Mouse (Mus musculus): ENCODE data around the gene Rhoh. TPM values are rescaled to one million over a fixed set of nuclear protein-coding genes. Genes with fewer than 3 reads are reported as not detected.

Rhoh gene
- polyA plus RNA-seq, 1 experiment = 3.2 TPM

- TF ChIP-seq POLR2A (IDR thresholded peaks at IDR 0.05; ENCODE audit: low read depth, low read length) = no peak
- no peak for TF ChIP-seq CTCF (IDR thresholded peaks at IDR 0.05; ENCODE audit: extremely low read depth, insufficient read length, insufficient replicate concordance, low read depth, low read length)
- Histone ChIP-seq H3K4me3 (ENCODE audit: low read depth, low read length) (no peak overlapping the region), H3K27me3 (ENCODE audit: control insufficient read depth, insufficient read depth, low read length) (no peaks in the 10 kb centered on the region), H3K4me1 (ENCODE audit: control insufficient read depth, insufficient read depth, insufficient read length, low read length) (peaks cover 2% of the 10 kb centered on the region; the same call in 1 of the 2 replicates), H3K27ac (ENCODE audit: insufficient read depth, low read depth, low read length) (no peak overlapping the region), H3K36me3 (ENCODE audit: control insufficient read depth, insufficient read depth, low read length) (peaks cover 1% of the 10 kb centered on the region; the same call in 1 of the 2 replicates)
- WGBS = 88% methylated on average over 11 of the region's 11 CpGs
Observed at GRCm38 (mm10) chr5:65831917-65832618, 28.9 kb upstream of the Rhoh start.

GRCm38 (mm10) chr5:65833092-65833491, 27.9 kb upstream of the Rhoh start:
- H3K4me3 ChIP-seq (ENCODE audit: low read depth, low read length) = no peak overlapping the region
- peaks cover 2% of the 10 kb centered on the region; the same call in 1 of the 2 replicates for H3K4me1 ChIP-seq (ENCODE audit: control insufficient read depth, insufficient read depth, insufficient read length, low read length)
- H3K27me3 ChIP-seq (ENCODE audit: control insufficient read depth, insufficient read depth, low read length) = no peaks in the 10 kb centered on the region
- 83% methylated on average over 3 of the region's 3 CpGs for WGBS
- no peak overlapping the region for H3K27ac ChIP-seq (ENCODE audit: insufficient read depth, low read depth, low read length)
- no peak for TF ChIP-seq POLR2A (IDR thresholded peaks at IDR 0.05; ENCODE audit: low read depth, low read length)
- no peak for TF ChIP-seq CTCF (IDR thresholded peaks at IDR 0.05; ENCODE audit: extremely low read depth, insufficient read length, insufficient replicate concordance, low read depth, low read length)
- H3K36me3 ChIP-seq (ENCODE audit: control insufficient read depth, insufficient read depth, low read length) = no peaks in the 10 kb centered on the region

DNA sequence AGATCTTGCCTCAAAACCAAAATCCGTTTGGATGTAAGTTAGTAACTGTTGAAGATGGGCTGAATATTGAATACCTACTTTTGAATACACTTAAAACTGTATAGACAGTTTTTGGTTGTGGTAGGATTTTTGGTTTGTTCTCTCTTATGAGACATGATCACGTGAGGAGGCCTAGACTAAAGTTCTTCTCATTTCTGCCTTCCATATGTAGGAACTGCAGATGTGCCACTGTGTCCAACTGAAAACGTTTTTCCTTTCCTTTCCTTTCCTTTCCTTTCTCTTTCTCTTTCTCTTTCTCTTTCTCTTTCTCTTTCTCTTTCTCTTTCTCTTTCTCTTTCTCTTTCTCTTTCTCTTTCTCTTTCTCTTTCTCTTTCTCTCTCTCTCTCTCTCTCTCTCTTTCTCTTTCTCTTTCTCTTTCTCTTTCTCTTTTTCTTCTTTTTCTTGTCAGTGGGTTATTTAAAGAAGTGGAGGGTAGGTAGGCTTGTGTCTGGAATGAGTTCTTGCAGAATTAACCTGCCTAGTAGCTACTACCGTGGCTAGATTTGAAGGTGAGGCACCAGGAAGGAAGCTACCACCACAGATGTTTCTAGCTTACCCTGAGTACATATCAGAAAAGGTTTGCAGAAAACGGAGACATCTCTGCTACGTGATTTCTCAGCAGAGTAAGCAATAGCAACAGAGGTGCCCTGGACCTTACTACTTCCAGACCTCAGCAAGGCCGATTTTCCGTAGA, 27.1 kb upstream of the Rhoh start:
- WGBS = 89% methylated on average over 8 of the region's 8 CpGs
- H3K36me3 ChIP-seq (ENCODE audit: control insufficient read depth, insufficient read depth, low read length) = no peaks in the 10 kb centered on the region
- no peak overlapping the region for H3K4me3 ChIP-seq (ENCODE audit: low read depth, low read length)
- no peak overlapping the region for H3K27ac ChIP-seq (ENCODE audit: insufficient read depth, low read depth, low read length)
- H3K4me1 ChIP-seq (ENCODE audit: control insufficient read depth, insufficient read depth, insufficient read length, low read length) = no peaks in the 10 kb centered on the region
- TF ChIP-seq CTCF (IDR thresholded peaks at IDR 0.05; ENCODE audit: extremely low read depth, insufficient read length, insufficient replicate concordance, low read depth, low read length) (no peak), POLR2A (IDR thresholded peaks at IDR 0.05; ENCODE audit: low read depth, low read length) (no peak)
- H3K27me3 ChIP-seq (ENCODE audit: control insufficient read depth, insufficient read depth, low read length) = no peaks in the 10 kb centered on the region

DNA sequence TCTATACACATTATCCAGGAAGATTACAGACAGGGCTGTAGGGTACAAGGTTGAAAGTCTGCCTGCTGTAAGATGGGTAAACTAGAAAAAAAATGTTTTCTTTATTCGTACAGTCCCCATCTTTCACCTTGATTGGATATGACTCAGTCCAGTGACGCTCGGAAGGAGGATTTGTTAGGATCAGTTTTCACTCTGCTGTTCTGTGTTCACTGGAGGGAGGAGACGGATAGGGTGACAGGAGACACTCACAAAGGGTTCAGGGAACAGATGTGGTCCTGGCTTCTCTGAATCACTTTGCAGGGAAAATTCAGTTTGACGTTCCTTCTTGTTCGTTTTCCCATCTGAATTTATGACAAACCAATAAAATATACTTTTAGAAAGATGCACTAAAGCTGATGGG, 23.0 kb upstream of the Rhoh start:
- no peak overlapping the region for H3K27ac ChIP-seq (ENCODE audit: insufficient read depth, low read depth, low read length)
- H3K36me3 ChIP-seq (ENCODE audit: control insufficient read depth, insufficient read depth, low read length) = no peaks in the 10 kb centered on the region
- H3K4me1 ChIP-seq (ENCODE audit: control insufficient read depth, insufficient read depth, insufficient read length, low read length) = no peaks in the 10 kb centered on the region
- H3K27me3 ChIP-seq (ENCODE audit: control insufficient read depth, insufficient read depth, low read length) = no peaks in the 10 kb centered on the region
- H3K4me3 ChIP-seq (ENCODE audit: low read depth, low read length) = no peak overlapping the region
- no peak for TF ChIP-seq POLR2A (IDR thresholded peaks at IDR 0.05; ENCODE audit: low read depth, low read length)
- TF ChIP-seq CTCF (IDR thresholded peaks at IDR 0.05; ENCODE audit: extremely low read depth, insufficient read length, insufficient replicate concordance, low read depth, low read length) = no peak
- 82% methylated on average over 6 of the region's 6 CpGs for WGBS

GRCm38 (mm10) chr5:65842947-65843346, 18.1 kb upstream of the Rhoh start:
- no peaks in the 10 kb centered on the region for H3K27me3 ChIP-seq (ENCODE audit: control insufficient read depth, insufficient read depth, low read length)
- no peak overlapping the region for H3K27ac ChIP-seq (ENCODE audit: insufficient read depth, low read depth, low read length)
- H3K36me3 ChIP-seq (ENCODE audit: control insufficient read depth, insufficient read depth, low read length) = no peaks in the 10 kb centered on the region
- no peak overlapping the region for H3K4me3 ChIP-seq (ENCODE audit: low read depth, low read length)
- TF ChIP-seq CTCF (IDR thresholded peaks at IDR 0.05; ENCODE audit: extremely low read depth, insufficient read length, insufficient replicate concordance, low read depth, low read length) = no peak
- TF ChIP-seq POLR2A (IDR thresholded peaks at IDR 0.05; ENCODE audit: low read depth, low read length) = no peak
- 93% methylated on average over 7 of the region's 7 CpGs for WGBS
- H3K4me1 ChIP-seq (ENCODE audit: control insufficient read depth, insufficient read depth, insufficient read length, low read length) = no peaks in the 10 kb centered on the region

- Histone ChIP-seq H3K27me3 (ENCODE audit: control insufficient read depth, insufficient read depth, low read length) (no peaks in the 10 kb centered on the region), H3K4me3 (ENCODE audit: low read depth, low read length) (no peak overlapping the region), H3K27ac (ENCODE audit: insufficient read depth, low read depth, low read length) (no peak overlapping the region), H3K36me3 (ENCODE audit: control insufficient read depth, insufficient read depth, low read length) (no peaks in the 10 kb centered on the region), H3K4me1 (ENCODE audit: control insufficient read depth, insufficient read depth, insufficient read length, low read length) (peaks cover 2% of the 10 kb centered on the region; the same call in 1 of the 2 replicates)
- TF ChIP-seq POLR2A (IDR thresholded peaks at IDR 0.05; ENCODE audit: low read depth, low read length) (no peak), CTCF (IDR thresholded peaks at IDR 0.05; ENCODE audit: extremely low read depth, insufficient read length, insufficient replicate concordance, low read depth, low read length) (no peak)
- 73% methylated on average over 8 of the region's 8 CpGs for WGBS
Observed at GRCm38 (mm10) chr5:65846534-65846933, 14.5 kb upstream of the Rhoh start.

GRCm38 (mm10) chr5:65846958-65847357, 14.1 kb upstream of the Rhoh start:
- 81% methylated on average over 3 of the region's 3 CpGs for WGBS
- H3K4me1 ChIP-seq (ENCODE audit: control insufficient read depth, insufficient read depth, insufficient read length, low read length) = peaks cover 2% of the 10 kb centered on the region; the same call in 1 of the 2 replicates
- no peaks in the 10 kb centered on the region for H3K36me3 ChIP-seq (ENCODE audit: control insufficient read depth, insufficient read depth, low read length)
- TF ChIP-seq POLR2A (IDR thresholded peaks at IDR 0.05; ENCODE audit: low read depth, low read length) (no peak), CTCF (IDR thresholded peaks at IDR 0.05; ENCODE audit: extremely low read depth, insufficient read length, insufficient replicate concordance, low read depth, low read length) (no peak)
- H3K4me3 ChIP-seq (ENCODE audit: low read depth, low read length) = no peak overlapping the region
- H3K27ac ChIP-seq (ENCODE audit: insufficient read depth, low read depth, low read length) = no peak overlapping the region
- no peaks in the 10 kb centered on the region for H3K27me3 ChIP-seq (ENCODE audit: control insufficient read depth, insufficient read depth, low read length)
